Mouse (Mus musculus): Measurements from ENCODE around the gene Krt79.

Gene Krt79

GRCm38 (mm10) chr15:101941948-101942347 is 1.8 kb upstream of the Krt79 start:
- in situ Hi-C loops (cut with MboI, MseI) = no loop called here

DNA sequence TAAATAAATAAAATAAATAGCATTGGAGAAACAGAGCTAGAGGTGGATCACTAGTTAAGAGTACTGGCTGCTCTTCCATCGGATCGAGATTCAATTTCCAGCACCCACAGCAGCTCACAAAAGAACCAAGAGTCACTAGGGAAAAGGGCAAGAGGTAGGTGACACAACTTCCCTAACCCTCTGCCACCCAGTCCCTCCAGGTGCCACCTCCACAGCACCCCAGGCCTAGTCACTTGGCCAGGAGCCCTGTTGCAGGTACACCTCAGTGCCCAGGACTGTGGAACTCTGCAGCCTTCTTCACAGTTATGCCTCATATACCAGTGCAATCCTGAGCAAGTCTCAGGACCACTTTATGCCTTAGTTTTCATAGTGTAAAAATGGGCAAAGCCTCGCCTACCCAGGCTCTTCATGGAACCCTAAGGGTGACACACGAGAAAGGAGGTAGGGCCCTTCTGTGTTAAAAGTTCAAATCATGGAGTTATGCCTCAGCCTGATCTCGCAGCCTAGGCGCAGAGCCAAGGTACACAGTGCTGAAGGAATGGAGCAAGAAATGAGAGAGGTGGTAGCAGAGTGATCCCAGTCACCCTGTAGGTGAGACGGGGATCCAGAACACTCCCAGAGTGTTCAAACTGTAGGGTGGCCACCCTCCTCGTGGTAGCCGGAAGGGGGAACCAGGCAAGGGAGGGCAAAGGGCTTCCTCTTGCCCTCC is 1.4 kb downstream of the Krt79 start:
- in situ Hi-C loops (cut with MboI, MseI) = loop anchor here (10.0 kb wide), 2 partner anchors 294 to 1486 kb away; partner anchors contain the start of gene Gm5478 (in 1 of the 2)

- in situ Hi-C loops (cut with MboI, MseI) = loop anchor here (10.0 kb wide), 2 partner anchors 288 to 1492 kb away; partner anchors contain the start of gene Gm5478 (in 1 of the 2)
These were observed 7.1 kb downstream of the Krt79 start for GRCm38 (mm10) chr15:101933024-101933423.

GRCm38 (mm10) chr15:101929666-101930065 is 10.5 kb downstream of the Krt79 start:
- in situ Hi-C loops (cut with MboI, MseI) = loop anchor here (10.0 kb wide), 2 partner anchors 285 to 1495 kb away; partner anchors contain the start of gene Gm5478 (in 1 of the 2)

- in situ Hi-C loops (cut with MboI, MseI) = no loop called here
These were observed 11.0 kb downstream of the Krt79 start for GRCm38 (mm10) chr15:101929087-101929486.

DNA sequence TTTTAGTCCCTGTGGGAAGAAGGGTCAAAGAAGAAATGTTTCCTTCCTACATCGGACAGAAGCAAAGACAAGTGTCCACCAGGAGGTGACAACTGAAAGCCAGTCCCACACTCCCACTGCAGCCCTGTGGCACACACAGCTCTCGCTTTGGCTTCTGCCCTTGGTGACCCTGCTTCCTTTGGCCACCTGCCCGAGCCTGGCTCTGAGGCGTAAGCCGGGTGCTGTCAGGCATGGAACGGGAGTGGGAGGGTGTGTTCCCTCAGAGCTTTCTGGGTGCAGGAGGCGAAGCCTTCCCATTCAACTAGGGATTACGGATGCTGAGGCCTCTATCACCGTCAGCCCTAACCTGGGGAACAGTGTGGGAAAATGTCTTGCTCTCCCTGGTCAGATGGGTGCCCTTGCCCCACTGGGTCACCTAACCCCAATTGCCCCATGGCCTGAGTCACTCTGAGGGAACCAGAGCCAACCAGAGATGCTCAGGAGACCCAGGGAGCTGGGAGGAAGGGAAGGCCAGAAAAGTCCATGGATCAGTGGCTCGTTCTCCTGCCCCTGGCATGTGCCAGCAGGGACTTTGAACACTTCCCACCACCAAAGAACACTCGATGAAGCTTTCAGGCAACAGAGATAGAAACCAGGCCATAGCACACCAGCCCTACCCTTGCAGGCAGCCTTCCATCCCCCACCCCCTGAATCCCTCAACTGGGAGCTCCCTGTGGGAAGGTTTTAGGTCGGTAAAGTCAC is 12.6 kb downstream of the Krt79 start:
- in situ Hi-C loops (cut with MboI, MseI) = no loop called here

DNA sequence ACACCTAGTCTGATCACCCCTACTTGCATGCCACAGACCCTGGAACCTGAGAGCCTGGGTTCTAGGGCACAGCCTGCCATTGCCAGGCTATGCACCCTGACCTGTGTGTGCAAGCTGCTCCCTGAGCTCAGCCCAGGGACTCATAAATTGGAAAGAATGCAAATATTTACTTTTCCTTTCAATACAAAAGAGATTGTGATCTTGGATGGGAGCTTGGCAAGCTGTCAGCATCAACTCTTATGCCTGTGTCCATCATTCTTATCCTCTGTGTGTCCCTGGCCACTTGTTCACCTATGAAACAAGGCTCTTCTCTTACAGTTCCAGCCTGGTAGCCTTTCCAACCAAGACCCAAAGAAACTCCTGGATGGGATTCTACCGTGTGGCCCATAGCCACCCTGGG is 15.1 kb downstream of the Krt79 start:
- in situ Hi-C loops (cut with MboI, MseI) = no loop called here

GRCm38 (mm10) chr15:101924635-101925034 is 15.5 kb downstream of the Krt79 start, which contains the start of gene Krt4:
Gene Krt4, minus strand, starts transcription at chr15:101924735.
- in situ Hi-C loops (cut with MboI, MseI) = no loop called here

DNA sequence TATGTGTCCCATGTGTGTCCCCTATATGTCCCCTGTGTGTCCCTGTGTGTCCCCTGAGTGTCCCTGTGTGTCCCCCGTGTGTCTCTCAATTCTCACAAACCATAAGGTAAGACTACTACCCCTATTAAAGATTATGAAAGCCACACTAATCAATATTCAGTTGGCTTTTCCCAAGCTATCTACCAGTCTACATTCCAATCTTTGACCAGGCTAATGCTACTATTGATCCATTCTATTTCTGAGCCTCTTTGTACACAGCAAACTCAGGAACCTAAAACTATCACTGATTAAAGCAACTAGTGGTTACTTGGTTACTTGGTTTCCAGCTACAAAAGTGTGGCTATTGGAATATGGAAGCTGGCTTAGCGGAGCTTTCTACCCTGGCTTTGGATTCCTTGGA is 17.8 kb downstream of the Krt79 start:
- in situ Hi-C loops (cut with MboI, MseI) = no loop called here

- in situ Hi-C loops (cut with MboI, MseI) = no loop called here
These were observed 24.1 kb downstream of the Krt79 start for GRCm38 (mm10) chr15:101916072-101916471.

DNA sequence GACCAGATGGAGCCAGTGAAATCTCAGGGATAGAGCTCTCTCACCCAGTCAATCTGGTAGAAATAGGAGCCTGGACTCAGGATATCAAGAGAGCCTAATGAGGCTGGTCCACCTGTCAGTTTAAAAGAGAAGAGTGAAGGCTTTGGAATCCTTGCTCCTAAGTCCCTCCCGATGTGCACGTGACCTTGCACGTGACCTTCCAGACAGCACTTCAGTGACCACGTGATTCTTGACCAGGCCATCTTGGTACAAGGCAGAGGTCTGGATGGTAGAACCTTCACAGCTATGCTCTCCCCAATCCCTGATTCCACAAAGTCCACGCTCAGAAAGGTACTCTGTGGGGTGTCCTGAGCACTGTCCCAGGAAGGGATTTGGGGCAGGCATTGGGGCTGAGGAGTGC is 35.3 kb downstream of the Krt79 start:
- in situ Hi-C loops (cut with MboI, MseI) = no loop called here

DNA sequence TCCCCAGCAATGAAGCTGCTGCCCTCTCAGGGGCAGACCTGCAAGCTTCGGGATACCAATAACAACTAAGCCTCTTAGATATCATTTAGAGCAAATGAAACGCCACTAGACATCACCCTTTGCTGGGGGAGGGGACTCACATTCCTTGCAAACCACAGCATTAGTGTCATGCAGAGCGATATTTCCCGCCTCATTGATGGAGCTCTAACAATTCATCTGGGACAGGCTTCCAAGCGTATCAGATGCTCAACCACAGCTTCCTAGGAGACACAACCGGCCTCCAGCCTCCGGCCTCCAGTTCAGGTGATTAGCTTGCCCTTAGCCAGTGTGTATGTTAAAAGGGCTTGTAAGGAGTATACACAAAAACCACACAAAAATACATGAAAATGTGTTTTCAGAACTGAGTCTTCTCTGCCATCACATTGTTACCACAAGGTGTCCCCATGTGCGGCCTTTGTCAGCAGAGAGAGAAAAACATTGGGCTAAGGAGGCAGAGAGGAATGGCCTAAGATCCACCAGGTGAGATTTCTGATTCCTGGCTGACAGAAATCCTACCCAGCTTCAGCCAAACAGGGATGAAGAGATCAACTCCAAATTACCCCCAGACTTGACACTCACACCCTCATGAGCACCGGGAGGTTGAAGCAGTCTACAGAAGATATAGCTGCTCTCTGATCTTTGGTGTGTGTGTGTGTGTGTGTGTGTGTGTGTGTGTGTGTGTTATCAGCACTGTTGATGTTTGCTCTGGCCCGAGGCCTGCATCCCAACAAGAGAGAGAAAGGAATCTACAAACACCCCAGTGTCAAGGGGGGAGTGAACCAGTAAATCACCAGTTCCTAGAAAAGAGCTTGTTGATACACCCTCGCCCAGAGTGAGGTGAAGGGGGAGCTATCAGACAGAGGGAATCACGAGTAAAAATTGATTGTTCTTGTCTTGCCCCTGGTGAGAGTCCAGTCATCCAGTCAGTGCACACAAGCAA is 37.7 kb downstream of the Krt79 start:
- in situ Hi-C loops (cut with MboI, MseI) = no loop called here

GRCm38 (mm10) chr15:101895216-101895615 is 44.9 kb downstream of the Krt79 start:
- in situ Hi-C loops (cut with MboI, MseI) = no loop called here

DNA sequence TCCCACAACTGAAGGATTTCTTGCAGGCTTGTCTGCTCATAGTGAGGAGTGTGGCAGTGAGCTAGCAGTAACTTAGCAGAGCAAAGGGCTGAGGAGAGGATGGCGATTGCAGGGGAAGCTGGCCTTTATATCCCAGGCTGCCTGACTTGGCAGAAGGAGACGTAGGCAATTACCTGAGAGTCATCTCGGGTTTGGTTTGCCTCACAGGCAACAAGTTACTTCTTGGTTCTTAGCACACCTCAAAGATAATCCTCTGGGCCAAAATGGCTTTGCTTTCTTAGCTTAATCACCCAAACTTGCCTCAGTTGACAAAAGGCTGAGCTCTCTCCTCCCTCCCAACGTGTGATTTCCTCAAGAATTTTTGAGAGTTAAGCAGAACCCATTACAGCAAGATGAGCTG is 47.3 kb downstream of the Krt79 start, which contains the start of gene Krt76:
Krt76 (minus strand) TSS at position 101 of the 400 bp plus-strand sequence.
- in situ Hi-C loops (cut with MboI, MseI) = no loop called here

- in situ Hi-C loops (cut with MboI, MseI) = no loop called here
These were observed 60.3 kb downstream of the Krt79 start for GRCm38 (mm10) chr15:101879776-101880175.
